Mouse (Mus musculus): Measurements from ENCODE around the gene Afmid. TPM values are rescaled to one million over a fixed set of nuclear protein-coding genes. Genes with fewer than 3 reads are reported as not detected.
"Not testable (repeated sequence)": the region's sequence is repeated elsewhere in the genome, so short reads cannot be mapped to it uniquely, and the experiment has no call there.

Gene Afmid
- polyA plus RNA-seq, 1 experiment: 4.4 TPM

- Histone ChIP-seq H3K27ac (ENCODE audit: insufficient read depth, low read length) (no peak overlapping the region), H3K4me3 (ENCODE audit: insufficient read depth, low read length) (no peak overlapping the region), H3K4me1 (ENCODE audit: control insufficient read depth, insufficient read depth, low read length) (no peaks in the 10 kb centered on the region)
- TF ChIP-seq CTCF (IDR thresholded peaks at IDR 0.05; ENCODE audit: extremely low read depth, insufficient read depth, low read length) (no peak), POLR2A (IDR thresholded peaks at IDR 0.05; ENCODE audit: extremely low read depth, insufficient read depth, low read length) (no peak)
Observed at GRCm38 (mm10) chr11:117806781-117807180, 18.9 kb upstream of the Afmid start.

GRCm38 (mm10) chr11:117809407-117810311 is 16.1 kb upstream of the Afmid start, which contains the start of the genes Gm20708 and Syngr2:
TSS of gene Gm20708 (plus strand) at chr11:117809668.
TSS of gene Syngr2 (plus strand) at chr11:117809668.
- TF ChIP-seq CTCF (IDR thresholded peaks at IDR 0.05; ENCODE audit: extremely low read depth, insufficient read depth, low read length): no peak
- TF ChIP-seq POLR2A (IDR thresholded peaks at IDR 0.05; ENCODE audit: extremely low read depth, insufficient read depth, low read length): no peak
- no peaks in the 10 kb centered on the region for H3K4me1 ChIP-seq (ENCODE audit: control insufficient read depth, insufficient read depth, low read length)
- peak within 1 kb of the TSS; percentile 9; the same call in 1 of the 2 replicates for H3K27ac ChIP-seq (ENCODE audit: insufficient read depth, low read length)
- peak within 1 kb of the TSS; percentile 55 for H3K4me3 ChIP-seq (ENCODE audit: insufficient read depth, low read length)

- Histone ChIP-seq H3K4me3 (ENCODE audit: insufficient read depth, low read length) (peak overlapping the region; percentile 55), H3K4me1 (ENCODE audit: control insufficient read depth, insufficient read depth, low read length) (no peaks in the 10 kb centered on the region), H3K27ac (ENCODE audit: insufficient read depth, low read length) (peak overlapping the region; percentile 9; the same call in 1 of the 2 replicates)
- TF ChIP-seq POLR2A (IDR thresholded peaks at IDR 0.05; ENCODE audit: extremely low read depth, insufficient read depth, low read length) (no peak), CTCF (IDR thresholded peaks at IDR 0.05; ENCODE audit: extremely low read depth, insufficient read depth, low read length) (peak; percentile 42)
Observed at GRCm38 (mm10) chr11:117810401-117811046, 15.2 kb upstream of the Afmid start.

- H3K27ac ChIP-seq (ENCODE audit: insufficient read depth, low read length): no peak overlapping the region
- H3K4me3 ChIP-seq (ENCODE audit: insufficient read depth, low read length): no peak overlapping the region
- peaks cover 2% of the 10 kb centered on the region; the same call in 1 of the 2 replicates for H3K4me1 ChIP-seq (ENCODE audit: control insufficient read depth, insufficient read depth, low read length)
- TF ChIP-seq CTCF (IDR thresholded peaks at IDR 0.05; ENCODE audit: extremely low read depth, insufficient read depth, low read length): no peak
- no peak for TF ChIP-seq POLR2A (IDR thresholded peaks at IDR 0.05; ENCODE audit: extremely low read depth, insufficient read depth, low read length)
Observed at GRCm38 (mm10) chr11:117813867-117814266, 11.9 kb upstream of the Afmid start.

GRCm38 (mm10) chr11:117814704-117815366 is 10.9 kb upstream of the Afmid start:
- no peak overlapping the region for H3K27ac ChIP-seq (ENCODE audit: insufficient read depth, low read length)

GRCm38 (mm10) chr11:117815850-117816249 is 9.9 kb upstream of the Afmid start:
- H3K4me1 ChIP-seq (ENCODE audit: control insufficient read depth, insufficient read depth, low read length); H3K4me3 ChIP-seq (ENCODE audit: insufficient read depth, low read length); H3K27ac ChIP-seq (ENCODE audit: insufficient read depth, low read length): not testable (repeated sequence)

More at GRCm38 (mm10) chr11:117814704-117815366, 10.9 kb upstream of the Afmid start:
- H3K4me1 ChIP-seq (ENCODE audit: control insufficient read depth, insufficient read depth, low read length): peaks cover 2% of the 10 kb centered on the region; the same call in 1 of the 2 replicates
- no peak overlapping the region for H3K4me3 ChIP-seq (ENCODE audit: insufficient read depth, low read length)
- no peak for TF ChIP-seq POLR2A (IDR thresholded peaks at IDR 0.05; ENCODE audit: extremely low read depth, insufficient read depth, low read length)
- no peak for TF ChIP-seq CTCF (IDR thresholded peaks at IDR 0.05; ENCODE audit: extremely low read depth, insufficient read depth, low read length)

- Histone ChIP-seq H3K4me1 (ENCODE audit: control insufficient read depth, insufficient read depth, low read length) (peaks cover 2% of the 10 kb centered on the region; the same call in 1 of the 2 replicates), H3K27ac (ENCODE audit: insufficient read depth, low read length) (no peak overlapping the region), H3K4me3 (ENCODE audit: insufficient read depth, low read length) (no peak overlapping the region)
- TF ChIP-seq POLR2A (IDR thresholded peaks at IDR 0.05; ENCODE audit: extremely low read depth, insufficient read depth, low read length): 0 out of 2 replicates have a peak, but pooled peaks have one; percentile 11
- no peak for TF ChIP-seq CTCF (IDR thresholded peaks at IDR 0.05; ENCODE audit: extremely low read depth, insufficient read depth, low read length)
Observed at GRCm38 (mm10) chr11:117816389-117816996, 9.2 kb upstream of the Afmid start.

- no peak for TF ChIP-seq CTCF (IDR thresholded peaks at IDR 0.05; ENCODE audit: extremely low read depth, insufficient read depth, low read length)
- TF ChIP-seq POLR2A (IDR thresholded peaks at IDR 0.05; ENCODE audit: extremely low read depth, insufficient read depth, low read length): no peak
- H3K4me3 ChIP-seq (ENCODE audit: insufficient read depth, low read length): no peak overlapping the region
- no peak overlapping the region for H3K27ac ChIP-seq (ENCODE audit: insufficient read depth, low read length)
- H3K4me1 ChIP-seq (ENCODE audit: control insufficient read depth, insufficient read depth, low read length): peaks cover 2% of the 10 kb centered on the region; the same call in 1 of the 2 replicates
Observed at GRCm38 (mm10) chr11:117819095-117819494, 6.6 kb upstream of the Afmid start.

- TF ChIP-seq POLR2A (IDR thresholded peaks at IDR 0.05; ENCODE audit: extremely low read depth, insufficient read depth, low read length) (no peak), CTCF (IDR thresholded peaks at IDR 0.05; ENCODE audit: extremely low read depth, insufficient read depth, low read length) (no peak)
- Histone ChIP-seq H3K27ac (ENCODE audit: insufficient read depth, low read length) (no peak overlapping the region), H3K4me1 (ENCODE audit: control insufficient read depth, insufficient read depth, low read length) (peaks cover 2% of the 10 kb centered on the region; the same call in 1 of the 2 replicates), H3K4me3 (ENCODE audit: insufficient read depth, low read length) (no peak overlapping the region)
Observed at GRCm38 (mm10) chr11:117820173-117820572, 5.6 kb upstream of the Afmid start.
